Mouse (Mus musculus) thymus, postnatal 25 days (tissue): Measurements from ENCODE around the gene Obox5.
"Not testable (repeated sequence)": the region's sequence is repeated elsewhere in the genome, so short reads cannot be mapped to it uniquely, and the experiment has no call there.

Source experiments
- DNase-seq: peaks from one replicate; pipeline ENCODE4 v3.0.0; 2022

Gene Obox5

GRCm38 (mm10) chr7:15749831-15750230, at the start of gene Obox5:
TSS of gene Obox5 (plus strand) at chr7:15750131.
- DNase-seq: not testable (repeated sequence)

DNA sequence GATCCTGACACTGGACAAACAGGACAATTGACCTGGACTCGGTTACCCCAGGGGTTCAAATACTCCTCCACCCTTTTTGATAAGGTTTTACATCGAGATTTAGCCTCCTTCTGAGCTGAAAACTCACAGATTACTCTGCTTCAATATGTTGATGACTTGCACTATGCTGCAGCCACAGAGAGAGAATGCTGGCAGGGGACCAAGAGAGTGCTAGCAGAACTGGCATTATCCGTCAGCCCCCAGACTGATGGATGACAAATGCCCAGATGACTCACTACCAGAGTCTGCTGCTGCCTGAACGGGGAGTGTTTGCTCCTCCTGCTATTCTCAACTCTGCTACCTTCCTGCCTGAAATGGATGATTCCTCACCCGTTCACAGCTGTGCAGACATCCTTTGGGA, 635 bp upstream of the Obox5 start:
- DNase-seq: not testable (repeated sequence)
